In genomic region chr11:94486001-94486400, GRCm38 (mm10) we compare ENCODE assay signal across 8 mouse cellular contexts. TPM values are rescaled to one million over a fixed set of nuclear protein-coding genes. Genes with fewer than 3 reads are reported as not detected.
DNase-seq lines count a peak whose midpoint lies in the region; ATAC-seq lines count a peak whose summit lies in the region.

Gene Spata20 (minus strand): TSS chr11:94486179.

- peak within 1 kb of the TSS; percentile 41 for H3K4me2 ChIP-seq in hindbrain, embryonic 13.5 days

- no peaks in the 10 kb centered on the region for H3K36me3 ChIP-seq in hindbrain, embryonic 13.5 days

- no peaks in the 10 kb centered on the region for H3K9me3 ChIP-seq in hindbrain, embryonic 13.5 days

- H3K27ac ChIP-seq in hindbrain, embryonic 13.5 days = no peak within 1 kb of the TSS

- H3K9ac ChIP-seq in hindbrain, embryonic 13.5 days = 0 out of 2 replicates have a peak within 1 kb of the TSS, but pooled peaks have one; percentile 20

- peaks cover 12% of the 10 kb centered on the region; the same call in 1 of the 2 replicates for H3K4me1 ChIP-seq in hindbrain, embryonic 13.5 days (replicated peaks)

- peak; percentile 89 for DNase-seq in NIH3T3 (ENCODE audit: low read depth)
- DNase-seq in cerebellum, postnatal 10 days = peak; percentile 94 to 97
- peak; percentile 90 to 96 for DNase-seq in frontal cortex, postnatal 25 days (ENCODE audit: low spot score in 2 of 2)
- DNase-seq in layer of hippocampus, postnatal 25 days (ENCODE audit: extremely low spot score in 1 of 2, low spot score in 1 of 2) = peak; percentile 96 to 99
- peak; percentile 88 for DNase-seq in lung, postnatal 14 days
- peak; percentile 84 for DNase-seq in right cerebral cortex, adult 18-20 months
- DNase-seq in urinary bladder, adult 2 months (ENCODE audit: low spot score) = peak; percentile 83

- peak; percentile 59; the same call in 1 of the 2 replicates for ATAC-seq in hindbrain, embryonic 13.5 days (ENCODE audit: low FRiP score)

- 4% methylated on average over 24 of the region's 24 CpGs for WGBS in hindbrain, embryonic 13.5 days

- peaks cover 54% of the 10 kb centered on the region for H3K27me3 ChIP-seq in hindbrain, embryonic 13.5 days

- 0 out of 2 replicates have a peak within 1 kb of the TSS, but pooled peaks have one; percentile 18 for H3K4me3 ChIP-seq in hindbrain, embryonic 13.5 days

RNA-seq across cellular contexts. Expression of gene Spata20, which starts in this region (rescaled TPM):
- polyA plus RNA-seq in hindbrain, embryonic 13.5 days (2015; fragmentation: Nextera tagmentation; extraction: Ambion mirVana) = 0.17 and 0.56 TPM in 2 replicates
- total RNA-seq in layer of hippocampus, postnatal 25 days (2021) = under 1 TPM in 1 of 2 experiments, not detected in 1; 0.34 TPM
- polyA plus RNA-seq in urinary bladder, adult 2 months (2012; rRNA removed) = 0.06 TPM in 1 of 2 replicates, not detected in the other

Comparison
In these comparisons a context has a peak if more than half of its experiments do, and no peak if none do; other contexts are left out.
1. Peak in ATAC-seq, H3K4me3 ChIP-seq, H3K9ac ChIP-seq and H3K4me2 ChIP-seq in hindbrain, embryonic 13.5 days; RNA of the gene not detected or under 1 TPM.
2. Peak in DNase-seq in layer of hippocampus, postnatal 25 days; RNA of the gene not detected or under 1 TPM.
3. Peak in DNase-seq in urinary bladder, adult 2 months; RNA of the gene not detected or under 1 TPM.